Mouse (Mus musculus) bone marrow macrophage, adult 2 months (primary cell): ENCODE results near the gene Cpne6. TPM values are rescaled to one million over a fixed set of nuclear protein-coding genes. Genes with fewer than 3 reads are reported as not detected.
A peak's percentile ranks its signal among the peaks of the same experiment; 100 is the strongest.

Source experiments
- H3K27ac ChIP-seq: 2 replicates; pipeline ENCODE4 v1.5.1; 2012; ENCODE audit warnings: low read depth, low read length; ENCODE audit not compliant: insufficient read depth
- H3K4me1 ChIP-seq: 2 replicates; pipeline ENCODE4 v1.6.1; 2012; ENCODE audit warnings: low read length; ENCODE audit not compliant: control insufficient read depth, insufficient read depth
- H3K4me3 ChIP-seq: 2 replicates; pipeline ENCODE4 v1.5.1; 2012; ENCODE audit warnings: mild to moderate bottlenecking, low read length, moderate library complexity; ENCODE audit not compliant: insufficient read depth
- CTCF ChIP-seq: IDR thresholded peaks from 2 replicates; pipeline ENCODE4 v1.5.1; 2012; ENCODE audit warnings: low read depth, mild to moderate bottlenecking, low read length, moderate library complexity
- POLR2A ChIP-seq: IDR thresholded peaks from 2 replicates; pipeline ENCODE4 v1.6.1; 2012; ENCODE audit warnings: mild to moderate bottlenecking, low read depth, low read length, borderline replicate concordance
- polyA plus RNA-seq: library from polyadenylated mRNA; stranded (reverse); fragments of >200 nt; gene quantifications from 2 replicates; pipeline ENCODE4 v1.2.4, GENCODE M21; 2012; ENCODE audit not compliant: missing spikeins, insufficient read depth, insufficient read length

Gene Cpne6
- polyA plus RNA-seq, 1 experiment, result not detected

GRCm38 (mm10) chr14:55544334-55544733, 34.1 kb downstream of the Cpne6 start:
- Histone ChIP-seq H3K4me3 (no peak overlapping the region), H3K4me1 (peaks cover 19% of the 10 kb centered on the region), H3K27ac (no peak overlapping the region)
- TF ChIP-seq POLR2A, result no peak
- no peak for TF ChIP-seq CTCF

GRCm38 (mm10) chr14:55550191-55550590, 39.9 kb downstream of the Cpne6 start:
- no peak overlapping the region for H3K27ac ChIP-seq
- peaks cover 10% of the 10 kb centered on the region for H3K4me1 ChIP-seq
- H3K4me3 ChIP-seq, result no peak overlapping the region
- no peak for TF ChIP-seq CTCF
- no peak for TF ChIP-seq POLR2A

- no peak overlapping the region for H3K4me3 ChIP-seq
- no peak overlapping the region for H3K27ac ChIP-seq
- TF ChIP-seq CTCF (no peak), POLR2A (no peak)
- H3K4me1 ChIP-seq, result peaks cover 14% of the 10 kb centered on the region
These were observed 41.1 kb downstream of the Cpne6 start for GRCm38 (mm10) chr14:55551347-55551746.

- H3K27ac ChIP-seq, result no peak overlapping the region
- peaks cover 18% of the 10 kb centered on the region for H3K4me1 ChIP-seq
- TF ChIP-seq CTCF, result no peak
- no peak for TF ChIP-seq POLR2A
- no peak overlapping the region for H3K4me3 ChIP-seq
These were observed 41.5 kb downstream of the Cpne6 start for GRCm38 (mm10) chr14:55551794-55552193.

GRCm38 (mm10) chr14:55554635-55555034, 44.4 kb downstream of the Cpne6 start:
- TF ChIP-seq CTCF (no peak), POLR2A (no peak)
- H3K27ac ChIP-seq, result 0 out of 2 replicates have a peak overlapping the region, but pooled peaks have one; percentile 3
- H3K4me1 ChIP-seq, result peaks cover 27% of the 10 kb centered on the region
- no peak overlapping the region for H3K4me3 ChIP-seq

- Histone ChIP-seq H3K4me3 (no peak overlapping the region), H3K4me1 (peaks cover 27% of the 10 kb centered on the region), H3K27ac (no peak overlapping the region)
- TF ChIP-seq POLR2A (no peak), CTCF (no peak)
These were observed 45.5 kb downstream of the Cpne6 start for GRCm38 (mm10) chr14:55555788-55556187.

- H3K4me3 ChIP-seq, result no peak overlapping the region
- TF ChIP-seq CTCF, result peak; percentile 80
- TF ChIP-seq POLR2A, result no peak
- H3K27ac ChIP-seq, result peak overlapping the region; percentile 98
- peaks cover 32% of the 10 kb centered on the region for H3K4me1 ChIP-seq
These were observed 46.8 kb downstream of the Cpne6 start for GRCm38 (mm10) chr14:55557003-55557402.

GRCm38 (mm10) chr14:55557587-55557986, 47.3 kb downstream of the Cpne6 start:
- peak overlapping the region; percentile 98 for H3K27ac ChIP-seq
- no peak overlapping the region for H3K4me3 ChIP-seq
- H3K4me1 ChIP-seq, result peaks cover 32% of the 10 kb centered on the region
- TF ChIP-seq POLR2A (no peak), CTCF (no peak)

GRCm38 (mm10) chr14:55558740-55559448, 48.6 kb downstream of the Cpne6 start:
- TF ChIP-seq POLR2A (no peak), CTCF (no peak)
- H3K27ac ChIP-seq, result no peak overlapping the region
- peaks cover 32% of the 10 kb centered on the region for H3K4me1 ChIP-seq
- no peak overlapping the region for H3K4me3 ChIP-seq

- H3K4me1 ChIP-seq, result peaks cover 25% of the 10 kb centered on the region
- no peak for TF ChIP-seq POLR2A
- no peak for TF ChIP-seq CTCF
- H3K27ac ChIP-seq, result peak within 1 kb of the TSS; percentile 91
- peak within 1 kb of the TSS; percentile 94 for H3K4me3 ChIP-seq
These were observed 49.6 kb downstream of the Cpne6 start, which contains the start of gene Dcaf11 for GRCm38 (mm10) chr14:55559799-55560201. Gene Dcaf11 (plus strand): TSS chr14:55560006.
